Mouse (Mus musculus) CH12.LX (cell line): Measurements from ENCODE around the gene Cbx8. TPM values are rescaled to one million over a fixed set of nuclear protein-coding genes. Genes with fewer than 3 reads are reported as not detected.

Source experiments
- DNase-seq: peaks from one replicate; pipeline ENCODE4 v3.0.0-alpha.2; 2013; ENCODE audit errors: extremely low read depth
- H3K27ac ChIP-seq: 2 replicates; pipeline ENCODE4 v1.5.1; 2012; ENCODE audit warnings: low read depth, mild to moderate bottlenecking, control low read depth, moderate library complexity; ENCODE audit not compliant: insufficient read depth
- H3K27me3 ChIP-seq: replicated peaks from 2 replicates; pipeline ENCODE3; 2012; ENCODE audit warnings: inconsistent platforms
- H3K36me3 ChIP-seq, 2 experiments: replicated peaks in 1 of 2; 2 replicates each; pipeline versions ENCODE3 to v1.6.1; 2012; ENCODE audit warnings: inconsistent platforms in 1 of 2, low read length in 1 of 2, mild to moderate bottlenecking in 1 of 2, mixed read lengths in 1 of 2, moderate library complexity in 1 of 2; ENCODE audit not compliant: control insufficient read depth in 1 of 2, insufficient read depth in 1 of 2
- H3K4me1 ChIP-seq, 2 experiments: 2 replicates each; pipeline ENCODE4 v1.6.1; 2012; ENCODE audit warnings: inconsistent platforms in 1 of 2, moderate library complexity in 1 of 2; ENCODE audit not compliant: insufficient read depth in 2 of 2, control insufficient read depth in 1 of 2
- H3K4me2 ChIP-seq: 2 replicates; pipeline ENCODE4 v1.6.1; 2012; ENCODE audit warnings: low read depth, mild to moderate bottlenecking, control low read depth; ENCODE audit not compliant: poor library complexity, insufficient read depth, severe bottlenecking
- H3K4me3 ChIP-seq, 3 experiments: fragments of 150-350 bp in 1 of 3; sonication (generic) in 1 of 3; replicated peaks in 1 of 3; 2 replicates each; pipeline versions ENCODE3 to v1.5.1; 2011 to 2012; ENCODE audit warnings: low read depth in 2 of 3, low read length in 2 of 3, mild to moderate bottlenecking in 2 of 3, moderate library complexity in 2 of 3, control low read depth in 1 of 3, improper control_type of control experiment in 1 of 3, inconsistent platforms in 1 of 3, mixed read lengths in 1 of 3; ENCODE audit not compliant: poor library complexity in 1 of 3
- H3K79me2 ChIP-seq: replicated peaks from 2 replicates; pipeline ENCODE4 v1.6.1; 2012; ENCODE audit warnings: mild to moderate bottlenecking, moderate library complexity; ENCODE audit not compliant: control insufficient read depth, poor library complexity, insufficient read depth, severe bottlenecking; ENCODE audit errors: extremely low read depth
- H3K9ac ChIP-seq: 2 replicates; pipeline ENCODE4 v1.6.1; 2012; ENCODE audit warnings: low read depth, mild to moderate bottlenecking, control low read depth, moderate library complexity; ENCODE audit not compliant: insufficient read depth
- H3K9me3 ChIP-seq: replicated peaks from 2 replicates; pipeline ENCODE3; 2012; ENCODE audit warnings: low read length, inconsistent platforms, mixed read lengths
- BHLHE40 ChIP-seq: IDR thresholded peaks from 2 replicates; pipeline ENCODE4 v1.6.1; 2011; ENCODE audit warnings: mild to moderate bottlenecking, low read depth, low read length, improper control_type of control experiment
- CHD1 ChIP-seq: IDR thresholded peaks from 2 replicates; pipeline ENCODE4 v1.6.1; 2012; ENCODE audit warnings: low read depth, low read length, improper control_type of control experiment, inconsistent platforms
- CHD2 ChIP-seq: IDR thresholded peaks from 2 replicates; pipeline ENCODE4 v1.6.1; 2011; ENCODE audit warnings: low read length, improper control_type of control experiment
- CTCF ChIP-seq, 2 experiments: IDR thresholded peaks in 1 of 2; conservative IDR thresholded peaks in 1 of 2; 2 replicates each; pipeline ENCODE4 v1.5.1; 2011 to 2012; ENCODE audit warnings: low read depth in 2 of 2, low read length in 2 of 2, improper control_type of control experiment in 1 of 2, inconsistent platforms in 1 of 2, mild to moderate bottlenecking in 1 of 2, moderate library complexity in 1 of 2
- E2F4 ChIP-seq: IDR thresholded peaks from 2 replicates; pipeline ENCODE4 v1.6.1; 2011; ENCODE audit warnings: low read depth, low read length, improper control_type of control experiment; ENCODE audit not compliant: insufficient replicate concordance
- ELF1 ChIP-seq: IDR thresholded peaks from 2 replicates; pipeline ENCODE4 v1.6.1; 2014; ENCODE audit warnings: low read depth, mild to moderate bottlenecking, inconsistent platforms, low read length, improper control_type of control experiment
- EP300 ChIP-seq: IDR thresholded peaks from 2 replicates; pipeline ENCODE4 v1.6.1; 2011; ENCODE audit warnings: low read length, improper control_type of control experiment
- ETS1 ChIP-seq: conservative IDR thresholded peaks from 2 replicates; pipeline ENCODE4 v1.6.1; 2012; ENCODE audit warnings: low read depth, mild to moderate bottlenecking, inconsistent platforms, low read length, improper control_type of control experiment, moderate library complexity
- GABPA ChIP-seq: IDR thresholded peaks from 2 replicates; pipeline ENCODE4 v1.6.1; 2012; ENCODE audit warnings: low read depth, low read length, improper control_type of control experiment, inconsistent platforms; ENCODE audit not compliant: insufficient replicate concordance
- IRF4 ChIP-seq: IDR thresholded peaks from 2 replicates; pipeline ENCODE4 v1.6.1; 2014; ENCODE audit warnings: low read depth, mild to moderate bottlenecking, inconsistent platforms, low read length, improper control_type of control experiment
- JUN ChIP-seq: IDR thresholded peaks from 2 replicates; pipeline ENCODE4 v1.6.1; 2011; ENCODE audit warnings: low read depth, mild to moderate bottlenecking, low read length, improper control_type of control experiment, moderate library complexity; ENCODE audit not compliant: insufficient read depth
- KAT2A ChIP-seq: IDR thresholded peaks from 2 replicates; pipeline ENCODE4 v1.6.1; 2012; ENCODE audit warnings: low read length, improper control_type of control experiment, inconsistent platforms; ENCODE audit not compliant: insufficient replicate concordance
- MAFK ChIP-seq: IDR thresholded peaks from 2 replicates; pipeline ENCODE4 v1.6.1; 2011; ENCODE audit warnings: low read length, improper control_type of control experiment; ENCODE audit not compliant: insufficient replicate concordance
- MAX ChIP-seq: IDR thresholded peaks from 2 replicates; pipeline ENCODE4 v1.6.1; 2011; ENCODE audit warnings: low read length, improper control_type of control experiment
- MAZ ChIP-seq: IDR thresholded peaks from 2 replicates; pipeline ENCODE4 v1.6.1; 2012; ENCODE audit warnings: low read depth, mild to moderate bottlenecking, inconsistent platforms, low read length, improper control_type of control experiment, moderate library complexity
- MXI1 ChIP-seq: IDR thresholded peaks from 2 replicates; pipeline ENCODE4 v1.6.1; 2011; ENCODE audit warnings: mild to moderate bottlenecking, low read depth, low read length, improper control_type of control experiment
- MYC ChIP-seq: IDR thresholded peaks from 2 replicates; pipeline ENCODE4 v1.6.1; 2011; ENCODE audit warnings: low read depth, mild to moderate bottlenecking, improper control_type of control experiment, low read length
- POLR2A ChIP-seq: IDR thresholded peaks from 2 replicates; pipeline ENCODE4 v1.6.1; 2011; ENCODE audit warnings: low read depth, mild to moderate bottlenecking, improper control_type of control experiment, low read length
- RAD21 ChIP-seq: IDR thresholded peaks from 2 replicates; pipeline ENCODE4 v1.6.1; 2011; ENCODE audit warnings: low read depth, mild to moderate bottlenecking, low read length, improper control_type of control experiment, moderate library complexity
- RCOR1 ChIP-seq: conservative IDR thresholded peaks from 2 replicates; pipeline ENCODE4 v1.6.1; 2012; ENCODE audit warnings: low read depth, mild to moderate bottlenecking, inconsistent platforms, low read length, improper control_type of control experiment
- SIN3A ChIP-seq: IDR thresholded peaks from 2 replicates; pipeline ENCODE4 v1.6.1; 2012; ENCODE audit warnings: low read length, improper control_type of control experiment, inconsistent platforms
- TCF12 ChIP-seq: IDR thresholded peaks from 2 replicates; pipeline ENCODE4 v1.6.1; 2014; ENCODE audit warnings: low read depth, mild to moderate bottlenecking, inconsistent platforms, low read length, improper control_type of control experiment
- UBTF ChIP-seq: IDR thresholded peaks from 2 replicates; pipeline ENCODE4 v1.6.1; 2012; ENCODE audit warnings: low read depth, mild to moderate bottlenecking, inconsistent platforms, low read length, improper control_type of control experiment, moderate library complexity
- USF1 ChIP-seq: IDR thresholded peaks from 2 replicates; pipeline ENCODE4 v1.6.1; 2014; ENCODE audit warnings: low read depth, mild to moderate bottlenecking, inconsistent platforms, low read length, improper control_type of control experiment
- USF2 ChIP-seq: conservative IDR thresholded peaks from 2 replicates; pipeline ENCODE4 v1.6.1; 2011; ENCODE audit warnings: low read depth, low read length, improper control_type of control experiment
- ZC3H11A ChIP-seq: IDR thresholded peaks from 2 replicates; pipeline ENCODE4 v1.6.1; 2012; ENCODE audit warnings: low read depth, mild to moderate bottlenecking, inconsistent platforms, low read length, improper control_type of control experiment
- ZKSCAN1 ChIP-seq: IDR thresholded peaks from 2 replicates; pipeline ENCODE4 v1.6.1; 2012; ENCODE audit warnings: low read depth, inconsistent platforms, low read length, improper control_type of control experiment, borderline replicate concordance
- dilution Hi-C: fragments of 300-500 bp; cut with MboI; formaldehyde crosslinking; loops from 2 replicates; pipeline ENCODE4 v1.14.3; 2020; ENCODE audit warnings: low sequenced_read_pairs; ENCODE audit not compliant: extremely low pct_unique_long_range_greater_than_20kb, extremely low pct_ligation_motif_present
- in situ Hi-C: fragments of 300-500 bp; cut with MboI; formaldehyde crosslinking; loops from 3 replicates; pipeline ENCODE4 v1.14.3; 2019; ENCODE audit warnings: low sequenced_read_pairs, low pct_ligation_motif_present, low pct_unique_long_range_greater_than_20kb, mixed read lengths
- polyA plus RNA-seq: library from polyadenylated mRNA; unstranded; fragments of >175 nt; gene quantifications from 2 replicates; pipeline ENCODE4 v1.2.1, GENCODE M21; 2012; ENCODE audit warnings: low read depth; ENCODE audit not compliant: insufficient read length
- total RNA-seq, 2 experiments: library from RNA; depleted of rRNA; stranded (reverse); fragments of 300-350 nt in 1 of 2; fragments of >200 nt in 1 of 2; gene quantifications; 2 replicates each; pipeline ENCODE4 v1.2.3; 2012 to 2014

Gene Cbx8
- total and polyA plus RNA-seq, 3 experiments = 6.0 to 10.2 (median 6.2) TPM

DNA sequence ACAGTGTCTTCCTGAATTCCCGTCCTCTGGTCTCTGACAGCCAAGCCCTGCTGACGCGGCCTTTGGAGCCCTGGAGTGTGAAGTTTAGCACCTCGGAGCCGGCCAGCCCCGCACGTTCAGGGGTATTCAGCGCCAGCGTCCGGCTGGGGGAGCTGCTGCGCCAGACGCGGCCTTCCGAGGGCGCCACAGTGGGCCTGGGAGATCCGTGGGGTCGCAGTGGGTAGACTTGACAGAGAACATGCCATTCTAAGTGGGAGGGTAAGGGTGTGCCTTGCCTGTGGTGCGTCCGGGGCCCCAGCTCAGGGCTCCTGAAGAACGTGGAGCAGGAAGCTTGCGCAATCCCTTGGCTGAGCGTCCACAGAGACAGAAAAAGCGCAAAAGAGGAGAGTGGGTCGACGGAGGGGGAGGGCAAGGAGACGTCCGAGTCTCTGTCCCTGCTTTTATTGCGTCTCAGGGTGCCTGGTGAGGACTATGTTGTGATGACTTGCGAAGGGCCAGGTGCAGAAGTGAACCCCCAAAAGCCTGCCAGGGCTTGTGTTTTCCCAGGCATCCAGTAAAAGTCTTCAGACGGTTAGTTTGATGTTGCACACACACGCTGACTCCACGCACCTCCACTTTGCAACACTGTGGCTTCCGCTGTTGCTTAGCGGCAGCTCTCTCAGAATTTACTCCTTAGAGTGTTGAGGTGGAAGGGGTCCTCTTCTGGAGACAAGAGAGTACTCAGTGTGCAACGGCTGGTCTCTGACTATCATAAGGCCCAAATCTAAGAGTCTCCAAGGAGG is 46.7 kb upstream of the Cbx8 start:
- H3K4me3 ChIP-seq = peak overlapping the region; percentile 5 to 26 (median 24)
- H3K27me3 ChIP-seq = peaks cover 29% of the 10 kb centered on the region
- H3K4me1 ChIP-seq = peaks cover 21 to 77% of the 10 kb centered on the region in 2 experiments
- peak overlapping the region; percentile 42; the same call in 1 of the 2 replicates for H3K9ac ChIP-seq
- in situ Hi-C loops = no loop called here
- dilution Hi-C loops = no loop called here
- TF ChIP-seq GABPA (no peak), CTCF (conservative IDR thresholded peaks at IDR 0.05 in 1 of 2, IDR thresholded peaks at IDR 0.05 in 1 of 2; ENCODE audit: low read depth in 2 of 2, low read length in 2 of 2) (peak in 1 of 2 experiments; percentile 25; a peak in 1 of 4 replicates), TCF12 (0 out of 2 replicates have a peak, but pooled peaks have one; percentile 7)
- peaks cover 35% of the 10 kb centered on the region for H3K79me2 ChIP-seq
- DNase-seq = no peak
- H3K27ac ChIP-seq = peak overlapping the region; percentile 38; the same call in 1 of the 2 replicates
- H3K9me3 ChIP-seq = no peaks in the 10 kb centered on the region
- H3K36me3 ChIP-seq = peaks cover 19 to 25% of the 10 kb centered on the region in 2 experiments
- H3K4me2 ChIP-seq = peak overlapping the region; percentile 1; the same call in 1 of the 2 replicates

DNA sequence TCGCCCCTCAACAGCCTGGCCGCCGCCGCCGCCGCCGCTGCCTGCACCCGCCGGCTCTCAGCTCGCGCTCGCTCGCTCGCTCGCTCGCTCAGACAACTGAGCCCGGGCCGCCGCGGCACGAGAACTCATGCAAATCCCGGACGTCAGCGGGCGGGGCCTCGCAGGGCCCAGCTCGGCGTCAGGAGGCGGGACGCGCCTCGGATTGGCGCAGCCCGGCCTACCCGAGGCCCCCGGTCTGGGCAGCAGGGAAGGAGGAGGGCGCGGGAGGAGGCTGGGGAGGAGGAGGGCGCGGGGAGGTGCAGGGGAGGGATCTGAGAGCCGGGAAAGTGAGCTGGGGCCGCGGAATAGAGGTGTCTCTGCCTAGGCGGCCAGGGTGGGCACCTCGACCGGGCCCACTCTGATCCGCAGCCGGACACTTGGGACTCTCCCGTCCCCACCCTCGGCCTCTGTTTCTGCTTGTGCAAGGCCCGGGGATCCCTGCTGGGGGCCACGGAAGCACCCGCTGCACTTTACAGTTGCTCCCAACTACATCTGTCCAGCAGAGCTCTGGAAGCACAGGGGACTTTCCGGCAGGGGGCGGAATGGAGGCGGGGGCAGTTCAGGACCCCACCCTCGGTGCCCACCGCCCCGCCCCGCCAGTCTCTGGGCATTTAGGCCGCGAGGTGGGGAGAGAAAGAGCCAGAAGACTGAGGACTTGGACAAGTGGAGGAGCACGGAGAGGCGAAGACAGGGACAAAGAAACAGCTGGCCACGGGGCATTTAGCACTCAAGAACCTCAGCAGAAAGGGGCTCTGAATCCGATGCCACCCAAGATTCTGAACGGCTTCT is 45.6 kb upstream of the Cbx8 start, which contains the start of gene Cbx4:
Gene Cbx4, minus strand, starts transcription at position 78 of the 828 bp plus-strand sequence.
- H3K4me2 ChIP-seq = peak within 1 kb of the TSS; percentile 75; the same call in 1 of the 2 replicates
- H3K9me3 ChIP-seq = no peaks in the 10 kb centered on the region
- peak; percentile 95 for DNase-seq
- in situ Hi-C loops (no loop called here), dilution Hi-C loops (no loop called here)
- peak within 1 kb of the TSS; percentile 83 to 97 (median 93) for H3K4me3 ChIP-seq
- H3K79me2 ChIP-seq = peaks cover 46% of the 10 kb centered on the region
- peak within 1 kb of the TSS; percentile 92 for H3K27ac ChIP-seq
- H3K9ac ChIP-seq = peak within 1 kb of the TSS; percentile 89
- H3K4me1 ChIP-seq = peaks cover 22 to 77% of the 10 kb centered on the region in 2 experiments
- peaks cover 30 to 36% of the 10 kb centered on the region in 2 experiments for H3K36me3 ChIP-seq
- peaks cover 29% of the 10 kb centered on the region for H3K27me3 ChIP-seq
- no peak for TF ChIP-seq JUN
- no peak for TF ChIP-seq MAFK
- TF ChIP-seq CHD1 = 0 out of 2 replicates have a peak, but pooled peaks have one; percentile 34
- peak; percentile 92 for TF ChIP-seq POLR2A
- TF ChIP-seq MAX = peak; percentile 12; the same call in 1 of the 2 replicates
- TF ChIP-seq IRF4 = no peak; the same call in 1 of the 2 replicates
- TF ChIP-seq SIN3A = peak; percentile 57
- TF ChIP-seq BHLHE40 = peak; percentile 97
- no peak for TF ChIP-seq USF1
- TF ChIP-seq RCOR1 = no peak; the same call in 1 of the 2 replicates
- TF ChIP-seq KAT2A = 0 out of 2 replicates have a peak, but pooled peaks have one; percentile 35
- no peak for TF ChIP-seq ZKSCAN1
- TF ChIP-seq MXI1 = peak; percentile 46; the same call in 1 of the 2 replicates
- TF ChIP-seq ETS1 = no peak; the same call in 1 of the 2 replicates
- TF ChIP-seq ZC3H11A = no peak
- no peak for TF ChIP-seq RAD21
- no peak for TF ChIP-seq CHD2
- 0 out of 2 replicates have a peak, but pooled peaks have one; percentile 71 for TF ChIP-seq UBTF
- TF ChIP-seq ELF1 = peak; percentile 56; the same call in 1 of the 2 replicates
- TF ChIP-seq CTCF (conservative IDR thresholded peaks at IDR 0.05 in 1 of 2, IDR thresholded peaks at IDR 0.05 in 1 of 2; ENCODE audit: low read depth in 2 of 2, low read length in 2 of 2) = peak in 1 of 2 experiments; percentile 45; a peak in 2 of 4 replicates
- peak; percentile 87; the same call in 1 of the 2 replicates for TF ChIP-seq MAZ
- no peak for TF ChIP-seq USF2
- TF ChIP-seq EP300 = no peak
- TF ChIP-seq MYC = no peak
- TF ChIP-seq GABPA = no peak
- no peak for TF ChIP-seq E2F4
- TF ChIP-seq TCF12 = peak; percentile 98
